Mouse (Mus musculus) CD4-positive, CD25-positive, alpha-beta regulatory T cell, adult 4 months (primary cell): ENCODE results near the gene Aes. TPM values are rescaled to one million over a fixed set of nuclear protein-coding genes. Genes with fewer than 3 reads are reported as not detected.
A peak's percentile ranks its signal among the peaks of the same experiment; 100 is the strongest.

Experiments
- ATAC-seq: one replicate; pipeline ENCODE4 v1.8.0; 2017
- polyA plus RNA-seq, 2 experiments: library from polyadenylated mRNA; unstranded; fragments of 100-300 nt; shearing (Covaris generic); gene quantifications; one replicate each; pipeline ENCODE4 v1.2.1; 2017

Gene Aes
- polyA plus RNA-seq, 2 experiments from 2014 or later, result 103 to 139 TPM

GRCm38 (mm10) chr10:81598871-81599270 lies 39.6 kb downstream of the Aes start:
- no peak for ATAC-seq

GRCm38 (mm10) chr10:81599630-81600029 lies 40.3 kb downstream of the Aes start:
- ATAC-seq, result no peak

- ATAC-seq, result no peak
Measured at GRCm38 (mm10) chr10:81600096-81600495, 40.8 kb downstream of the Aes start.

- ATAC-seq, result peak; percentile 56
Measured at GRCm38 (mm10) chr10:81600738-81601203, 41.5 kb downstream of the Aes start, which contains the start of gene Tle6. TSS of gene Tle6 (minus strand) at chr10:81601073.

DNA sequence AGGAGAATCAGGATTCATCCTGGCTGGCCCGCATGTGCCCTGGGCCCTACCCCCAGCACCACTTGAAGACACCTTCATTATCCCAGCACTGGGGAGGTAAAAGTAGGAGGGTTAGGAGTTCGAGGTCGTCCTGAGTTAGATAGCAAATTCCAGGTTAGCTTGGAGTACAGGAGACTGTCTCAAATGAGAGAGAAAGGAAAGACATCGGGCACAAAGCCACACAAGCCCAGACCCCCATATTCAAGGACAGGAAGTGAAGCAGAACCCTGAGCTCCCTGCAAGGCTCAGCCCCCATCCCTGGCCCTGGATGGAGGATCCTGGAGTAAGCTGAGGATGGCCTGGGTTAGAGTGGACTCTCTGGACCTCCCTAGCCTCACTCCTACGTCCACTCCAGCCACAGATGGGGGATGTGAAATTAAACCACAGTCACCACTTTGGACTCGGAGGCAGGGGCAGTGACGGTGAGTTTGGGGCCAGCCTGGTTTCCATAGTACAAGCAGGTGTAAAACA lies 42.2 kb downstream of the Aes start:
- ATAC-seq, result no peak

- ATAC-seq, result peak; percentile 61
Measured at GRCm38 (mm10) chr10:81602741-81603151, 43.5 kb downstream of the Aes start.

DNA sequence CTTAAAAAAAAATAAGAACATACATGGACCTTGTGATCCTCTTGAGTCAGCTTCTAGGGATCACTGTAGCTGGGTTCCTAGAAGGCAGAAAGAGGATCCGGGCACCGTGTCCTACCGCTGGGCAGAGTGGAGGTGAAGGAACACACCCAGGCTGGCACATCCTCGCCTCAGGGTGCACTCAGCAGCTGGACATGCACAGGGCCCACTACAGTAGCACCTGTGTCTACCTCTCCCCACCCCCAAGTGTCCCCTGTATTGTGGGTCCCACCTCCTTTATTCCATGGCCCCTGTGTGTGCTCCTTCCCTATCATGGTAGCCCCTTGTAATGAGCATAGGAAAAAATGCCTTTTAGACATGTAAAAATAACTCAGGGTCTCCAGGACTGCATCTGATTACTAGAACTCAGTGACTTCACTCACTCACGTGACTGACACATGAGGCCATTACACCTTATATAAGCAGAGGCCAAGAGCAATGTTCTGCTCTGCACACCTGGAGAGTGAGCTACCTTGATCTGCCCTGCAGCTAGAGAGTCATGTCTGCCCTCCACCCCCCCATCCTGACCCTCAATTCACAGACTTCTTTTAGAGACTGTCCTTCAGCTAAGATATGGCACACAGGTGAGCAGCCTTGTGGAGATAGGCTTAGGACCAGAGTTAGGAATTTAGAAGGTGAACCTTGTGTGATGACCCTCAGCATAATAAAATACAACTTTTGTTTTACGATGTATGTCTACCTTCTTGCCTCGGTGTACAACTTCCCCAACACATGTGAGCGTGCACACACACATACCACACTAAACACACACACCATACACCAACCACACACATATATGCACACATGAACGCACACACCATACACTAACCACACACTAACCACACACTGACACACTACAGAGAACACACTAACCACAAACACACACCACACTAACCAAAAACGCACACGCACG lies 45.0 kb downstream of the Aes start:
- no peak for ATAC-seq

DNA sequence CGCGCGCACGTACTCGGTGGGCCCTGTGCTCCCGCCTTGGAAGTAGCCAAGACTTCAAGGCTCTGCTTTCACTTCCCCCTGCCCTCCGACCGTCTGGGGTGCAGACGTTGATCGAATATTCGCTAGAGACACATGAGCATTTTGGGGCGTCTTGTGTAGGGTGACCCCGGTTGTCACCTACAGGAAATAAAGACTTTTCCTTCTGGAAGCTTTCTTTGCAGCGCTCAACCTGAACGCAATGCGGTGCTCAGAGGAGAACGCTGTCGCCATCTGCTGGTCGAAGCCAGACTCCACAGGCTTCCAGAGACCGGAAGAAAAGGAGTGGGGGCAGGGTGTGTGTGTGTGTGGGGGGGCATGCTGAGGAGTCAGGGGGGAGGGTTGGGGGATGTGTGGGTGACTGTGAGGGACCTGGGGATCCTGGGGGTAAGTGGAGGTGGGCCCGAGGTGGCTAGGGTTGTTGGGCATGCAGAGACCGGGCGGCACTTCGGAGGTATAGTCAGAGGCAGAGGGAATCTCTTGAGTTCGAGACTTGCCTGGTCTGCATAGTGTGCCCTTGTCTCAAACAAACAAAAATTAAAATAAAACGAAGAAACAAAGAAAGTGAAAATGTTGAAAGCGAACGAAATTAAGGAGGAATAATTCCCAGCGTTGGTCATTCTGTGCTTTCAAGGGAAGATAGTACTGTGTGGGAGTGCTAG lies 45.8 kb downstream of the Aes start:
- ATAC-seq, result peak; percentile 53

DNA sequence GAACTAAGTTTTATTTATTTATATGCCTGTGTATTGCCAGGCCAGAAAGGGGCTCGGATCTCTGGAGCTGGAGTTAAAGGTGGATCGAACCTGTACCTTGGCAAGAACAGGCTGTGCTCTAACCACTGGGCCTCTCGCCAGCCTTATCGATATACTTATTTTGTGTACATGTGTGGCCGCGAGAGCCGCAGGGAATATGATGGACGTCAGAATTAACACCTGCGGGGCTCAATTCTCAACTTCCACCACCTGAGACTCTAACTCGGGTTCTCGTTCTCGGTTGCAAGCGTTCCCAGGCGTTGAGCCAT lies 46.3 kb downstream of the Aes start:
- ATAC-seq, result no peak

DNA sequence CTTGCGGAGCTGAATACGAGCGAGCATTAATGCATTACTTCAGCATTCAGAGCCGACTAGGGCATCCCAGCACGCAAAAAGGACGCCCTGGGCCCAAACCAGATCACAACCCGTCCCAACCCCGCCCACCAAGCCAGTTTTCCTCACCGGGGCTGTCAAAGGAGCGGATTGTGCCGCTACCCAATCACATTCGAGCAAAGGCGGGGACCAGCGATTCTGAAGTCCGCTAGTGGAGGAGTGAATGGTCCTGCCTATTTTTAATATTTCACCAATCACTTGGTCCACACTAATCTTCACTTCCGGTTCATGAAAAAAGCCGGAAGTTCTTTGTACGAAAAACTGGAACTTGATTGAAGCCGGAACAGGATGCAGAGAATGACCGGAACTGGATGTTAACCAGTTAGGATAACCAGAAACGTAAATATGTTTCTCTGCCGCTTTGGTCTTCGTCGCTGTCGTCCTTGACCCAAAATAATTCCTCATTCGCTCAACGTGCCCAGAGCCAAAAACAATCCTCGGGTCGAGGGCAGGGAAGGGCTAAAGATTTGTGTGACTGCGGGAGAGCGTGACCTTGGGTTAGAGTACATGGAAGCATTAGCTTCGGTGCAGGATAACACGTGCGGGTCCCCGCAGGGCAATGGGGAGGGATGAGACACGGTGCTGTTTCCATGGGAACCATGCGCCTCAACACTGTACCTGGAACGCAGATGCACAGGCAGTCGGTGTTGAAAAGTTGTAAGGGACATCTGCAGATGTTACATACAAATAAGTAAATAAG lies 46.9 kb downstream of the Aes start, which contains the start of gene BC025920:
BC025920 (plus strand) TSS at position 297 of the 778 bp plus-strand sequence.
- ATAC-seq, result peak; percentile 84

- no peak for ATAC-seq
Measured at GRCm38 (mm10) chr10:81608308-81608707, 49.0 kb downstream of the Aes start.

DNA sequence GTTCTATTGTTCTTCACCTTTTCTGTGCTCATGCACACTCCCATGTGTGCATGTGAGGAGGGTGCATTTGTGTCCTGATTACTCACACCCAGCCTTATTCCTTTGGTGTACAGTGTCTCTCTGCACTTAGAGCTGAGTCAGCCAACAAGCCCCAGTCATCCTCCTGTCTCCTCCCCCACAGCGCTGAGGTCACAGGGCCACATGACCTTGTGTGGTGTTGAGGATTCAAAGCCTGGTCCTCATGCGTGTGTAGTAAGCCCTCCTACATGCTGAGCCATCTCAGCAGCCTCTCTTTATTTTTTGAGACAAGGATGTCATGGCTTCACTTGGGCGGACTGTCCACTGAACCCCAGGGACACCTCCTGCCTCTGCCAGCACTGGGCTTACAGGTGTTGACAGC lies 53.5 kb downstream of the Aes start:
- no peak for ATAC-seq

DNA sequence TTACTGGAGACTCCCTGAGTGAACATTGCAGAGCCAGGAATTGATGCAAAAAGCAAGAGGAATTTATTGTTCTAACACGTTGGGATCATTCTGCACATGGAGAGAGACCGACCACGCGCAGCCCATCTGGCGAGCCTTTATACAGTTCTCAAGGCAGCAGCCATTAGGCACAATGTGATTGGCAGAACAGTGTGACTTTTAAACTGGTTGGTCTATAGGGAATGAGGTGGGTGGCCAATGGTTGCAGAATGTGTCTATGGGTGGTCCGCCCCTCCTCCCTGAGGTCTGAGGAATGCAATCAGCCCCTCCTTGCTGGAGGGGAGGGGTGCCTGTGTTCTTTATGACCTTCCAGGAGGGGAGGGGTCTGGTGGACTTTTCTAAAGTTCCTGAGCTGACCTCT lies 56.2 kb downstream of the Aes start:
- ATAC-seq, result no peak

Other genes starting within 250 kb of the Aes start
- 1 to 10 TPM; 4.2 to 4.7 TPM for gene Cactin, start 238.4 kb upstream of the Aes start, polyA plus RNA-seq
- 10 to 100 TPM; 19.3 to 22.0 TPM for gene Tbxa2r, start 230.8 kb upstream of the Aes start, polyA plus RNA-seq
- under 1 TPM; 0.15 to 0.28 TPM for gene Gipc3, start 216.2 kb upstream of the Aes start, polyA plus RNA-seq
- 10 to 100 TPM; 14.4 to 17.3 TPM for gene Hmg20b, start 209.0 kb upstream of the Aes start, polyA plus RNA-seq
- gene Mfsd12, start 202.0 kb upstream of the Aes start, polyA plus RNA-seq, result 1 to 10 TPM; 1.3 to 1.5 TPM
- gene 4930404N11Rik, start 193.7 kb upstream of the Aes start, polyA plus RNA-seq, result 1 to 10 TPM in 1 of 2 experiments, under 1 TPM in 1; 0.34 to 2.0 TPM
- gene Fzr1, start 181.0 kb upstream of the Aes start, polyA plus RNA-seq, result 10 to 100 TPM; 12.3 to 16.4 TPM
- gene Dohh, start 175.1 kb upstream of the Aes start, polyA plus RNA-seq, result 10 to 100 TPM in 1 of 2 experiments, 1 to 10 TPM in 1; 9.4 to 13.9 TPM
- gene Gm48551, start 175.0 kb upstream of the Aes start, polyA plus RNA-seq, result 1 to 10 TPM; 2.2 to 3.7 TPM
- 1 to 10 TPM in 1 of 2 experiments, under 1 TPM in 1; 0.71 to 2.3 TPM for gene Gm48552, start 170.5 kb upstream of the Aes start, polyA plus RNA-seq
- gene Smim24, start 166.4 kb upstream of the Aes start, polyA plus RNA-seq, result 10 to 100 TPM in 1 of 2 experiments, 1 to 10 TPM in 1; 9.0 to 10.8 TPM
- 10 to 100 TPM; 14.2 to 19.2 TPM for gene Nfic, start 103.9 kb upstream of the Aes start, polyA plus RNA-seq
- gene Celf5, start 76.8 kb upstream of the Aes start, polyA plus RNA-seq, result 1 to 10 TPM in 1 of 2 experiments, under 1 TPM in 1; 0.53 to 1.1 TPM
- gene Ncln, start 63.1 kb upstream of the Aes start, polyA plus RNA-seq, result 10 to 100 TPM; 41.9 to 63.2 TPM
- 10 to 100 TPM; 53.2 to 76.8 TPM for gene S1pr4, start 59.4 kb upstream of the Aes start, polyA plus RNA-seq
- gene Gna15, start 35.3 kb upstream of the Aes start, polyA plus RNA-seq, result 10 to 100 TPM; 28.5 to 31.9 TPM
- 10 to 100 TPM; 28.5 to 42.5 TPM for gene Gna11, start 14.3 kb upstream of the Aes start, polyA plus RNA-seq
- under 1 TPM in 1 of 2 experiments, not detected in 1; 0.78 TPM for gene Tle2, start 15.1 kb downstream of the Aes start, polyA plus RNA-seq
- gene Tle6, start 41.6 kb downstream of the Aes start, polyA plus RNA-seq, result 1 to 10 TPM in 1 of 2 experiments, not detected in 1; 2.8 TPM
- gene BC025920, start 46.8 kb downstream of the Aes start, polyA plus RNA-seq, result 1 to 10 TPM; 3.6 to 3.8 TPM
- gene Sirt6, start 68.3 kb downstream of the Aes start, polyA plus RNA-seq, result 10 to 100 TPM; 24.1 to 26.8 TPM
- 1 to 10 TPM; 1.2 to 3.8 TPM for gene Ankrd24, start 69.1 kb downstream of the Aes start, polyA plus RNA-seq
- 1 to 10 TPM; 7.1 to 7.5 TPM for gene Gm10778, start 89.6 kb downstream of the Aes start, polyA plus RNA-seq
- gene Zfp433, start 145.3 kb downstream of the Aes start, polyA plus RNA-seq, result 10 to 100 TPM; 18.0 to 19.1 TPM
- 1 to 10 TPM; 8.6 to 9.7 TPM for gene Gm3055, start 211.7 kb downstream of the Aes start, polyA plus RNA-seq